Comparison of ENCODE assay signal across 7 mouse cellular contexts in genomic region chr16:65664787-65665186, GRCm38 (mm10).
A peak's percentile ranks its signal among the peaks of the same experiment; 100 is the strongest.
DNase-seq lines count a peak whose midpoint lies in the region; ATAC-seq lines count a peak whose summit lies in the region.

No protein-coding gene starts in this region.

- H3K27ac ChIP-seq in forebrain, embryonic 12.5 days = no peak overlapping the region

- no peaks in the 10 kb centered on the region for H3K4me1 ChIP-seq in forebrain, embryonic 12.5 days

- no peaks in the 10 kb centered on the region for H3K9me3 ChIP-seq in forebrain, embryonic 12.5 days

- no peaks in the 10 kb centered on the region for H3K36me3 ChIP-seq in forebrain, embryonic 12.5 days (replicated peaks)

- 0 out of 2 replicates have a peak, but pooled peaks have one; percentile 30 for ATAC-seq in forebrain, embryonic 12.5 days (ENCODE audit: low FRiP score)

- peak; percentile 11 for DNase-seq in ovary, postnatal 36 days (ENCODE audit: low spot score)
- DNase-seq in ovary, adult 18-20 months (ENCODE audit: low spot score) = no peak
- DNase-seq in adrenal gland, adult 2 months = peak; percentile 36
- peak; percentile 21 for DNase-seq in kidney, postnatal 14 days
- peak; percentile 30 for DNase-seq in mesoderm, embryonic 11.5 days (ENCODE audit: low read depth, low spot score)
- no peak for DNase-seq in right cerebral cortex, postnatal 25 days

- H3K9ac ChIP-seq in forebrain, embryonic 12.5 days = no peak overlapping the region

- no peaks in the 10 kb centered on the region for H3K27me3 ChIP-seq in forebrain, embryonic 12.5 days

- no peak overlapping the region for H3K4me2 ChIP-seq in forebrain, embryonic 12.5 days

- 71% methylated on average over 3 of the region's 3 CpGs for WGBS in forebrain, embryonic 12.5 days

- H3K4me3 ChIP-seq in forebrain, embryonic 12.5 days (replicated peaks) = no peak overlapping the region

Comparison
In these comparisons a context has a peak if more than half of its experiments do, and no peak if none do; other contexts are left out.
1. DNase-seq: peak in ovary, postnatal 36 days (single experiment), adrenal gland, adult 2 months (single experiment), kidney, postnatal 14 days (single experiment) and mesoderm, embryonic 11.5 days (single experiment); none in ovary, adult 18-20 months (single experiment) and right cerebral cortex, postnatal 25 days (single experiment).